Mouse (Mus musculus) ES-E14 (cell line): Measurements from ENCODE around the gene Cmah.

ENCODE experiments used
- HCFC1 ChIP-seq: IDR thresholded peaks from 2 replicates; pipeline ENCODE4 v1.6.1; 2012; ENCODE audit warnings: low read length, inconsistent platforms, borderline replicate concordance; ENCODE audit not compliant: insufficient read depth
- MAFK ChIP-seq: IDR thresholded peaks from 2 replicates; pipeline ENCODE4 v1.6.1; 2014; ENCODE audit warnings: mild to moderate bottlenecking, low read depth, low read length, inconsistent platforms; ENCODE audit not compliant: insufficient read depth
- ZC3H11A ChIP-seq: IDR thresholded peaks from 2 replicates; pipeline ENCODE4 v1.6.1; 2012; ENCODE audit warnings: low read depth, mild to moderate bottlenecking, inconsistent platforms, low read length, borderline replicate concordance
- ZNF384 ChIP-seq: IDR thresholded peaks from 2 replicates; pipeline ENCODE4 v1.6.1; 2012; ENCODE audit warnings: low read depth, low read length, inconsistent platforms

GRCm38 (mm10) chr13:24487546-24487945, 160.3 kb downstream of the Cmah start:
- TF ChIP-seq MAFK = no peak
- TF ChIP-seq ZNF384 = no peak
- TF ChIP-seq HCFC1 = no peak
- TF ChIP-seq ZC3H11A = no peak
